Mouse (Mus musculus) hindbrain, embryonic 16.5 days (tissue): ENCODE measurements around the gene Eif2ak2. TPM values are rescaled to one million over a fixed set of nuclear protein-coding genes. Genes with fewer than 3 reads are reported as not detected.

Source experiments
- ATAC-seq: fragments of 200-750 bp; cut with Nextera tagmentation; 2 replicates; pipeline ENCODE4 v1.8.0; 2017; ENCODE audit warnings: moderate TSS enrichment, moderate library complexity
- H3K27ac ChIP-seq: fragments of 300-500 bp; sonication (generic); 2 replicates; pipeline ENCODE4 v1.5.1; 2014; ENCODE audit warnings: low read depth, mild to moderate bottlenecking, control low read depth, low read length, moderate library complexity
- H3K27me3 ChIP-seq: fragments of 300-500 bp; sonication (generic); replicated peaks from 2 replicates; pipeline ENCODE4 v1.6.1; 2014; ENCODE audit warnings: low read length; ENCODE audit not compliant: control insufficient read depth, insufficient read depth
- H3K36me3 ChIP-seq: fragments of 300-500 bp; sonication (generic); 2 replicates; pipeline ENCODE4 v1.6.1; 2014; ENCODE audit warnings: mild to moderate bottlenecking, low read length, moderate library complexity, mixed read lengths; ENCODE audit not compliant: control insufficient read depth, insufficient read depth
- H3K4me1 ChIP-seq: fragments of 300-500 bp; sonication (generic); 2 replicates; pipeline ENCODE4 v1.6.1; 2014; ENCODE audit warnings: low read depth, low read length; ENCODE audit not compliant: control insufficient read depth, insufficient read depth
- H3K4me2 ChIP-seq: fragments of 300-500 bp; sonication (generic); 2 replicates; pipeline ENCODE4 v1.6.1; 2014; ENCODE audit warnings: mild to moderate bottlenecking, low read length, control low read depth, moderate library complexity
- H3K4me3 ChIP-seq: fragments of 300-500 bp; sonication (generic); 2 replicates; pipeline ENCODE4 v1.5.1; 2014; ENCODE audit warnings: mild to moderate bottlenecking, low read length, control low read depth, moderate library complexity
- H3K9ac ChIP-seq: fragments of 300-500 bp; sonication (generic); 2 replicates; pipeline ENCODE4 v1.6.1; 2014; ENCODE audit warnings: low read depth, mild to moderate bottlenecking, control low read depth, low read length, moderate library complexity
- H3K9me3 ChIP-seq: fragments of 300-500 bp; sonication (generic); 2 replicates; pipeline ENCODE4 v1.6.1; 2014; ENCODE audit warnings: mild to moderate bottlenecking, low read length, moderate library complexity; ENCODE audit not compliant: control insufficient read depth
- WGBS: fragments of 180-500 bp; shearing (Covaris S2); extraction: QIAGEN DNeasy Blood & Tissue Kit; methylation state at CpG from one replicate; pipeline ENCODE4 v1.1.7; 2014; 5-methylcytosine and 5-hydroxymethylcytosine counted together
- polyA plus RNA-seq: library from polyadenylated mRNA; unstranded; fragments of >200 nt; fragmentation: Nextera tagmentation; extraction: Ambion mirVana; gene quantifications from 2 replicates; pipeline ENCODE4 v1.2.1, GENCODE M21; 2015

The Eif2ak2 gene
- 3.0 and 3.3 TPM in 2 replicates for polyA plus RNA-seq

DNA sequence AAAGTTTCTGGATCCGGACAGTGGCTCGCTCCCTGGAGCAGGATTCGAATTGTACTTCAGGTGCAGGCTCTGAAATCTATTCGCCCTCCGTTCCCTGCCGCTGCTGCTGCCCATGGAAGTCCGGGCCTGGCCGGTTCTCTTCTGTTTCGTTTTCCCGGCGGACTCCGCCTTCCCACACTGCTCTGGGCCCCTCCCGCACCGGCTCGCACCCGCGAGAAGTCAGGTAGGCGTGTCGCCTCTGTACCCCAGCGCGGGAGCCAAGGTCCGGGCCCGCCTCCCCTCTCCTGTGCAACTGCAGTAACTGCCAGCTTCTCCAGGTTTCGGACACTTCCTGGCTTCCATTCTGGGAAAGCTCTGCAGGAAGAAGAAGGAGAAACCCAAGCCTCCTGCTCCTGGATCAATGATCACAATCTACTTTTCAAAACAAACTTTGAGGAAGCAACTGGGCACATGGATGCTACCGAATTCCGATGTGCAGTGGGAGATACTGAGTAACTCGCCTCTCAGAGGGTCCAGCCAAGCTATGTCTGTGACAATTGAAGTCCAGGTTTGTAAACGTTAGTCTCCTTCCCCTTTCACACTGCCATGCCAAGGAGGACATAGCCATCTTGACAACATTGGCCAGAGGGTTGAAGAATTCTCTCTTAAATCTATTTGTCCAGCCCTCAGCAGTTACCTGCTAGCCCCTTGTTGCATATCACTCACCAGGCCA lies at the start of gene Eif2ak2:
Gene Eif2ak2, minus strand, starts transcription at position 173 of the 712 bp plus-strand sequence.
- ATAC-seq, result peak; percentile 94
- H3K27ac ChIP-seq, result 0 out of 2 replicates have a peak within 1 kb of the TSS, but pooled peaks have one; percentile 37
- H3K36me3 ChIP-seq, result no peaks in the 10 kb centered on the region
- H3K9ac ChIP-seq, result peak within 1 kb of the TSS; percentile 57
- no peaks in the 10 kb centered on the region for H3K27me3 ChIP-seq
- 0 out of 2 replicates have a peak, but pooled peaks cover 3% of the 10 kb centered on the region for H3K4me1 ChIP-seq
- 2% methylated on average over 28 of the region's 28 CpGs for WGBS
- peak within 1 kb of the TSS; percentile 41 for H3K4me3 ChIP-seq
- peak within 1 kb of the TSS; percentile 73 for H3K4me2 ChIP-seq
- H3K9me3 ChIP-seq, result no peaks in the 10 kb centered on the region

- H3K9ac ChIP-seq, result peak overlapping the region; percentile 82; the same call in 1 of the 2 replicates
- WGBS, result 35% methylated on average over 6 of the region's 6 CpGs
- peaks cover 12% of the 10 kb centered on the region for H3K4me1 ChIP-seq
- no peak overlapping the region; the same call in 1 of the 2 replicates for H3K4me3 ChIP-seq
- H3K27me3 ChIP-seq, result no peaks in the 10 kb centered on the region
- H3K4me2 ChIP-seq, result peak overlapping the region; percentile 83
- H3K27ac ChIP-seq, result no peak overlapping the region; the same call in 1 of the 2 replicates
- no peaks in the 10 kb centered on the region for H3K9me3 ChIP-seq
- peaks cover 32% of the 10 kb centered on the region for H3K36me3 ChIP-seq
- no peak for ATAC-seq
Measured at GRCm38 (mm10) chr17:78917696-78918095, 35.3 kb upstream of the Eif2ak2 start.

GRCm38 (mm10) chr17:78916899-78917298 lies 34.5 kb upstream of the Eif2ak2 start:
- H3K27ac ChIP-seq, result peak overlapping the region; percentile 82
- H3K4me1 ChIP-seq, result peaks cover 12% of the 10 kb centered on the region
- H3K9me3 ChIP-seq, result no peaks in the 10 kb centered on the region
- H3K27me3 ChIP-seq, result no peaks in the 10 kb centered on the region
- H3K9ac ChIP-seq, result peak overlapping the region; percentile 82
- peaks cover 25% of the 10 kb centered on the region for H3K36me3 ChIP-seq
- H3K4me2 ChIP-seq, result peak overlapping the region; percentile 83
- ATAC-seq, result no peak
- peak overlapping the region; percentile 67 for H3K4me3 ChIP-seq
- 3% methylated on average over 11 of the region's 11 CpGs for WGBS

GRCm38 (mm10) chr17:78916369-78916813 lies 34.0 kb upstream of the Eif2ak2 start, which contains the start of gene Cebpzos:
TSS of gene Cebpzos (plus strand) at chr17:78916500.
- no peaks in the 10 kb centered on the region for H3K27me3 ChIP-seq
- H3K9me3 ChIP-seq, result no peaks in the 10 kb centered on the region
- peak within 1 kb of the TSS; percentile 83 for H3K4me2 ChIP-seq
- H3K4me3 ChIP-seq, result peak within 1 kb of the TSS; percentile 67
- peak; percentile 97 for ATAC-seq
- WGBS, result under 1% methylated on average over 37 of the region's 37 CpGs
- peaks cover 12% of the 10 kb centered on the region for H3K4me1 ChIP-seq
- peak within 1 kb of the TSS; percentile 82 for H3K27ac ChIP-seq
- H3K36me3 ChIP-seq, result peaks cover 20% of the 10 kb centered on the region
- H3K9ac ChIP-seq, result peak within 1 kb of the TSS; percentile 82

DNA sequence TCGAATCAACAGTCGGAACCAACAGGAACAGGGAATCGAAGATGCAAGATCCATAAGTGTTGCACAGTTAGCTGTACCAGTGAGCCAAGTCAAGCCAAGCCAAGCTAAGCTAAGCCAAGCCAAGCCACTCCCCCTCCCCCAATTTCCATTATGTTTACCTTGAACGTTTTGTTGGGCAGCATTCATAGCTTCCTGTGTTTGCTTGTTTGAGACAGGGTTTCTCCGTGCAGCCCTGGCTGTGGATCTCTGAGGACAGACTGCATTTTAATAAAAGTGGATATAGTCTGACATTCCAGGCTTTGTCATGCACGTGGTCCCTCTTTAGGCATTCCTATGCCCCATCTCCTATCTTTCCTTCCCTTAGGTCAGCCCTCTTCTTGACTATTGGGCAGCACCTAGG lies 33.4 kb upstream of the Eif2ak2 start:
- Histone ChIP-seq H3K27me3 (no peaks in the 10 kb centered on the region), H3K9me3 (no peaks in the 10 kb centered on the region), H3K36me3 (peaks cover 15% of the 10 kb centered on the region), H3K4me1 (peaks cover 12% of the 10 kb centered on the region), H3K4me2 (peak overlapping the region; percentile 83), H3K4me3 (peak overlapping the region; percentile 67), H3K9ac (peak overlapping the region; percentile 82), H3K27ac (peak overlapping the region; percentile 75)
- peak; percentile 37 for ATAC-seq
- WGBS, result 44% methylated on average over 6 of the region's 6 CpGs

DNA sequence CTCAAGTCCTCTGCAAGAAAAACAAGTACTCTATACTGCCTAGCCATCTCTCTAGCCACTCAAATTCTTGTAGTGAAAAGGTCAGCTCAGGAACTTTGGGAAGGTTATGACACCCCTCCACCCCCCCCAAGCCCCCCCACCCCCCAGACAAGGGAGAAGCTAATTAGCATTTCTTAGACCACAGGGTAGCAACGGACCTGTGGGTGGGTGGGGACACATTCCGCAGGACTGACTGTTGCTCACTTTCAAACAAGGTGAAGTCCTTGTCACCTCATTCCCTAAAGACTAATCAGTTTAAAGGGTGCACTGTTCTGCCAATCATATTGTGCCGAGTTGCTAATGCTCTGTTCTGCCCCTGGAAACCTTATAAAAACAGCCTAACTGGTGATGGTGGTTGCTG lies 31.5 kb upstream of the Eif2ak2 start:
- Histone ChIP-seq H3K9ac (no peak overlapping the region), H3K36me3 (peaks cover 6% of the 10 kb centered on the region; the same call in 1 of the 2 replicates), H3K9me3 (no peaks in the 10 kb centered on the region), H3K4me1 (peaks cover 12% of the 10 kb centered on the region), H3K27ac (no peak overlapping the region), H3K4me2 (no peak overlapping the region), H3K27me3 (no peaks in the 10 kb centered on the region), H3K4me3 (no peak overlapping the region)
- 67% methylated on average over 3 of the region's 3 CpGs for WGBS
- no peak for ATAC-seq

GRCm38 (mm10) chr17:78912861-78913281 lies 30.5 kb upstream of the Eif2ak2 start:
- Histone ChIP-seq H3K36me3 (no peaks in the 10 kb centered on the region), H3K27me3 (no peaks in the 10 kb centered on the region), H3K4me1 (peaks cover 12% of the 10 kb centered on the region), H3K4me3 (peak overlapping the region; percentile 44), H3K27ac (peak overlapping the region; percentile 36; the same call in 1 of the 2 replicates), H3K9me3 (no peaks in the 10 kb centered on the region), H3K9ac (peak overlapping the region; percentile 50; the same call in 1 of the 2 replicates), H3K4me2 (peak overlapping the region; percentile 55)
- ATAC-seq, result peak; percentile 74
- 23% methylated on average over 6 of the region's 6 CpGs for WGBS

GRCm38 (mm10) chr17:78909374-78909773 lies 27.0 kb upstream of the Eif2ak2 start:
- no peak overlapping the region for H3K9ac ChIP-seq
- H3K4me1 ChIP-seq, result no peaks in the 10 kb centered on the region
- ATAC-seq, result no peak
- no peaks in the 10 kb centered on the region for H3K36me3 ChIP-seq
- no peaks in the 10 kb centered on the region for H3K9me3 ChIP-seq
- H3K4me2 ChIP-seq, result no peak overlapping the region
- H3K27ac ChIP-seq, result no peak overlapping the region
- WGBS, result 67% methylated on average over 2 of the region's 2 CpGs
- no peaks in the 10 kb centered on the region for H3K27me3 ChIP-seq
- no peak overlapping the region for H3K4me3 ChIP-seq

GRCm38 (mm10) chr17:78906892-78907291 lies 24.5 kb upstream of the Eif2ak2 start, which contains the start of gene Sult6b1:
TSS of gene Sult6b1 (minus strand) at chr17:78906992.
- no peaks in the 10 kb centered on the region for H3K4me1 ChIP-seq
- no peak for ATAC-seq
- no peaks in the 10 kb centered on the region for H3K36me3 ChIP-seq
- 88% methylated on average over 5 of the region's 5 CpGs for WGBS
- no peak within 1 kb of the TSS for H3K4me2 ChIP-seq
- no peaks in the 10 kb centered on the region for H3K27me3 ChIP-seq
- no peak within 1 kb of the TSS for H3K27ac ChIP-seq
- no peak within 1 kb of the TSS for H3K4me3 ChIP-seq
- H3K9me3 ChIP-seq, result no peaks in the 10 kb centered on the region
- H3K9ac ChIP-seq, result no peak within 1 kb of the TSS
